Mouse (Mus musculus): ENCODE results near the gene Tpd52l1.

- TF ChIP-seq E2F4 (IDR thresholded peaks at IDR 0.05; ENCODE audit: insufficient read depth) (no peak), POLR2A (IDR thresholded peaks at IDR 0.05; ENCODE audit: insufficient read length, low read depth) (no peak), SRF (IDR thresholded peaks at IDR 0.05; ENCODE audit: control insufficient read depth, insufficient read length, low read depth) (no peak), REST (IDR thresholded peaks at IDR 0.05; ENCODE audit: insufficient read depth, insufficient read length) (no peak), MAX (IDR thresholded peaks at IDR 0.05; ENCODE audit: low read depth) (no peak), TCF12 (IDR thresholded peaks at IDR 0.05; ENCODE audit: insufficient read depth, poor library complexity, severe bottlenecking) (no peak), POLR2AphosphoS2 (IDR thresholded peaks at IDR 0.05; ENCODE audit: insufficient read length, low read depth) (no peak), CEBPB (IDR thresholded peaks at IDR 0.05; ENCODE audit: insufficient read depth, poor library complexity, severe bottlenecking) (no peak), USF1 (IDR thresholded peaks at IDR 0.05; ENCODE audit: low read depth) (no peak), MYOG (IDR thresholded peaks at IDR 0.05; ENCODE audit: control insufficient read depth in 1 of 3, insufficient read depth in 1 of 3, insufficient read length in 2 of 3, low read depth in 2 of 3) (no peak), MYOD1 (IDR thresholded peaks at IDR 0.05; ENCODE audit: control insufficient read depth in 1 of 3, insufficient read length in 2 of 3, low read depth in 2 of 3) (no peak), TCF3 (IDR thresholded peaks at IDR 0.05; ENCODE audit: insufficient read length, low read depth) (no peak)
Measured at GRCm38 (mm10) chr10:31352845-31353427, 92.8 kb downstream of the Tpd52l1 start.

All from myocyte (in vitro differentiated cells).